Mouse (Mus musculus) heart, embryonic 12.5 days (tissue): ENCODE data around the gene Vmn1r3. TPM values are rescaled to one million over a fixed set of nuclear protein-coding genes. Genes with fewer than 3 reads are reported as not detected.

Experiments
- polyA plus RNA-seq: library from polyadenylated mRNA; unstranded; fragments of >200 nt; fragmentation: Nextera tagmentation; extraction: Ambion mirVana; gene quantifications from 2 replicates; pipeline ENCODE4 v1.2.1, GENCODE M21; 2016

The Vmn1r3 gene
- polyA plus RNA-seq, 1 experiment from 2014 or later: not detected

Other genes starting within 250 kb of the Vmn1r3 start
- not detected in 2 replicates for gene Vmn1r2, start 18.0 kb downstream of the Vmn1r3 start, polyA plus RNA-seq